Mouse (Mus musculus): ENCODE data around the gene Ifrd2.
A peak's percentile ranks its signal among the peaks of the same experiment; 100 is the strongest.

Ifrd2 gene

GRCm38 (mm10) chr9:107600745-107601144, 13.3 kb downstream of the Ifrd2 start:
- DNase-seq: peak in 1 of 2 experiments; percentile 73

- no peak for DNase-seq
These were observed 13.8 kb downstream of the Ifrd2 start for GRCm38 (mm10) chr9:107601275-107601674.

GRCm38 (mm10) chr9:107602068-107602648, 14.7 kb downstream of the Ifrd2 start:
- DNase-seq: peak; percentile 98 to 100

- no peak for DNase-seq
These were observed 15.8 kb downstream of the Ifrd2 start for GRCm38 (mm10) chr9:107603251-107603650.

GRCm38 (mm10) chr9:107605041-107605661, 17.7 kb downstream of the Ifrd2 start:
- DNase-seq: no peak

- DNase-seq: no peak
These were observed 19.1 kb downstream of the Ifrd2 start for GRCm38 (mm10) chr9:107606591-107606990.

- DNase-seq: no peak
These were observed 19.6 kb downstream of the Ifrd2 start for GRCm38 (mm10) chr9:107607036-107607435.

GRCm38 (mm10) chr9:107607653-107608245, 20.3 kb downstream of the Ifrd2 start:
- no peak for DNase-seq

GRCm38 (mm10) chr9:107608741-107609432, 21.4 kb downstream of the Ifrd2 start, which contains the start of gene Sema3b:
Gene Sema3b, minus strand, starts transcription at chr9:107609229.
- DNase-seq: no peak

- DNase-seq: no peak
These were observed 22.0 kb downstream of the Ifrd2 start for GRCm38 (mm10) chr9:107609433-107609830.

- DNase-seq: no peak
These were observed 24.2 kb downstream of the Ifrd2 start for GRCm38 (mm10) chr9:107611456-107612190.

- peak; percentile 100 for DNase-seq
These were observed 24.9 kb downstream of the Ifrd2 start for GRCm38 (mm10) chr9:107612191-107612944.

- peak in 1 of 2 experiments; percentile 55 for DNase-seq
These were observed 25.6 kb downstream of the Ifrd2 start for GRCm38 (mm10) chr9:107612945-107613569.

GRCm38 (mm10) chr9:107615035-107615434, 27.6 kb downstream of the Ifrd2 start:
- peak in 1 of 2 experiments; percentile 21 for DNase-seq

GRCm38 (mm10) chr9:107617461-107617860, 30.0 kb downstream of the Ifrd2 start:
- DNase-seq: no peak

- DNase-seq: peak in 1 of 2 experiments; percentile 2
These were observed 30.7 kb downstream of the Ifrd2 start for GRCm38 (mm10) chr9:107618098-107618497.

- DNase-seq: peak in 1 of 2 experiments; percentile 38
These were observed 31.5 kb downstream of the Ifrd2 start for GRCm38 (mm10) chr9:107618778-107619545.

GRCm38 (mm10) chr9:107619546-107619879, 32.1 kb downstream of the Ifrd2 start:
- peak in 1 of 2 experiments; percentile 26 for DNase-seq

GRCm38 (mm10) chr9:107620954-107621353, 33.5 kb downstream of the Ifrd2 start:
- peak in 1 of 2 experiments; percentile 52 for DNase-seq

GRCm38 (mm10) chr9:107624539-107624938, 37.1 kb downstream of the Ifrd2 start:
- DNase-seq: no peak

- peak in 1 of 2 experiments; percentile 1 for DNase-seq
These were observed 37.5 kb downstream of the Ifrd2 start for GRCm38 (mm10) chr9:107624951-107625350.

Data from cerebellum, postnatal 14 days (tissue).